In genomic region chr2:20934406-20934805, GRCm38 (mm10) we compare ENCODE assay signal across 14 mouse cellular contexts.
"Had no signal": no experiment of that assay in that cellular context is flagged by ENCODE, and none has a peak within 500 bp of the region (broad histone marks: within the 10 kb centered on the region; RNA-seq: fewer than 3 reads in every experiment).

No protein-coding gene starts in this region.

- H3K27me3 ChIP-seq: kidney, embryonic 15.5 days; midbrain, embryonic 13.5 days; neural tube, embryonic 12.5 days had no signal

- DNase-seq: kidney, adult 8-10 months; kidney, postnatal 10 days; kidney, postnatal 36 days; left cerebral cortex, postnatal 4 days; liver, postnatal 0 days; lung, embryonic 14.5 days; thymus, adult 18-20 months; thymus, postnatal 36 days had no signal

- H3K9ac ChIP-seq: kidney, embryonic 15.5 days; liver, embryonic 14.5 days; liver, postnatal 0 days; lung, embryonic 14.5 days; midbrain, embryonic 13.5 days; neural tube, embryonic 12.5 days had no signal

- H3K4me2 ChIP-seq: kidney, embryonic 15.5 days; lung, embryonic 14.5 days; midbrain, embryonic 13.5 days; neural tube, embryonic 12.5 days had no signal

- ATAC-seq: liver, postnatal 0 days; lung, postnatal 0 days; midbrain, embryonic 13.5 days had no signal

- H3K36me3 ChIP-seq: kidney, embryonic 15.5 days; midbrain, embryonic 13.5 days; neural tube, embryonic 12.5 days had no signal

- H3K9me3 ChIP-seq: kidney, embryonic 15.5 days; midbrain, embryonic 13.5 days; neural tube, embryonic 12.5 days had no signal

- H3K4me3 ChIP-seq: kidney, embryonic 15.5 days; midbrain, embryonic 13.5 days; neural tube, embryonic 12.5 days had no signal

- H3K27ac ChIP-seq: kidney, embryonic 15.5 days; liver, embryonic 14.5 days; macrophage; midbrain, embryonic 13.5 days; neural tube, embryonic 12.5 days had no signal
